Mouse (Mus musculus): ENCODE measurements around the gene Unk.

Gene Unk

GRCm38 (mm10) chr11:116030088-116030897, at the start of gene Unk:
Gene Unk (plus strand): TSS chr11:116030322.
- in situ Hi-C loops (cut with MboI, MseI), result no loop called here

- in situ Hi-C loops (cut with MboI, MseI), result no loop called here
Observed at GRCm38 (mm10) chr11:115982472-115982871, 47.6 kb upstream of the Unk start.

DNA sequence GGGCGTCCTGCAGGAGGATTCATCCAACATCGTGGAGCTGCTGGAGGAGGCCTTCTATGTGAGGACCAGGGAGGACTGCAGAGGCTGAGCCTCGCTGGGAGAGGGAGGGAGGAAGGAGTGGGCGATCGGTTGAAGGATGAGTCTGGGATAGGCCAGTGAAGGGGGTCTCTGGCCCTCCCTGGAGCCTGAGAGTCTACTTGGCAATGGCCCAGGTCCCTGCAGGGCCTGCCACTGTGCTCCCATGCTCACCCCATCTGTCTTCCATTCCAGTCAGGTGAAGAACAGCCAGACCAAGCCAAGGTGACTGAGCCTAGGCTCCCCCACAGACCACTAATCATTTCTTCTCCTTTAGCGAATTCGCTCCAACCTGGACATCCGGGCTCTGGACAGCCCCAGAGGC, 46.8 kb upstream of the Unk start:
- in situ Hi-C loops (cut with MboI, MseI), result no loop called here

DNA sequence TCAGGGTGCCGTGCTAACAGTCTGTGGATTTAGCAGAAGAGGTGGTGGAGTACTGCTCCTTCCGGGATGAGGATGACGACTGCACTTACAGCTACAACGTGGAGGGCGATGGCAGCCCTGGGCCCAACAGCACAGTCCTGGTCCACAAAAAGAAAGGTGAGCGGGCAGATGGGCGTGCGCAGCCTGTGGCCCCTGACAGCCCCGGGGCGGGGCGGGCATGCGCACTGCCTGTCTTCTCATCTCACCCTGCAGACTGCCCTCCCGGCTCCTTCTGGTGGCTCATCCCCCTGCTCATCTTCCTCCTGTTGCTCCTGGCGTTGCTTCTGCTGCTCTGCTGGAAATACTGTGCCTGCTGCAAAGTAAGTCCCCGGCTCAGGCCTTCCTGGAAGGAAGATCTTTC, 40.4 kb upstream of the Unk start:
- in situ Hi-C loops (cut with MboI, MseI), result no loop called here

DNA sequence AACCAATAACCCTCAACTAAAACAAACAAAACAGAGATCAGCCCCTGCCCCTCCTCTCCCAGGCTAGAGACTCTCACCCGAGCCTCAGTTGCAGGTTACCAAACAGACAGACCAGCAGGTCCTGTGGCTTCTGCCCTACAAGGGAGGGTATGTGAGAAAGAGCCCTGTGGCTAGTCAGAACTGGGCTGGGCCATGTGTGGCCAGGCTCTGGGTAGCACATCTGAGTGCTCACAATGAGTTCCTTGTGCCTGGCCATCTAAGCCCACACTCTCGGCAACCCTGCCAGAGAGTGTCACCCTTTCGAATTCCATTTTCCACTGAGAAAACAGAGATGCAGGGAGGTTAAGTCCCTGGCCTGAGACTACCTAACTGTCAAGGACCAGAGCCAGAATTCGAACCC, 38.0 kb upstream of the Unk start:
- in situ Hi-C loops (cut with MboI, MseI), result no loop called here

GRCm38 (mm10) chr11:115995256-115995655, 34.9 kb upstream of the Unk start:
- in situ Hi-C loops (cut with MboI, MseI), result no loop called here

DNA sequence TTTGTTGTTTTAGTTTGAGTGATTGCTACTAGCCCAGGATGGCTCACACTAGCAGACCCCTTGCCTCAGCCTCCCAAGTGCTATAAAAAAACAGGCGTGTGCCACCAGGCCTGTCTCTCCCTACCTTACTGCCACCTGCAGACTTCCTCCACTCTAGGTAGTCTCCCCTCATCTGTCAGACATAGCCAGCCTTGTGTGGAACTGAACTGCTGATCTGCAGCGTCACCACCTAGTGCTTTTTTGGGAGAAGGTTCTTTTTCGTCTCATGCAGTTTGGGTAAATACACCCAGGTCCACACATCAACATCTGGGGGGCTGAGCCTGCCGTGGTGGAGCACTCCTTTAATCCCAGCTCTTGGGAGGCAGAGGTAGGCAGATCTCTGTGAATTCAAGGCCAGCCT, 33.1 kb upstream of the Unk start:
- in situ Hi-C loops (cut with MboI, MseI), result no loop called here

- in situ Hi-C loops (cut with MboI, MseI), result no loop called here
Observed at GRCm38 (mm10) chr11:115997662-115998061, 32.5 kb upstream of the Unk start.

DNA sequence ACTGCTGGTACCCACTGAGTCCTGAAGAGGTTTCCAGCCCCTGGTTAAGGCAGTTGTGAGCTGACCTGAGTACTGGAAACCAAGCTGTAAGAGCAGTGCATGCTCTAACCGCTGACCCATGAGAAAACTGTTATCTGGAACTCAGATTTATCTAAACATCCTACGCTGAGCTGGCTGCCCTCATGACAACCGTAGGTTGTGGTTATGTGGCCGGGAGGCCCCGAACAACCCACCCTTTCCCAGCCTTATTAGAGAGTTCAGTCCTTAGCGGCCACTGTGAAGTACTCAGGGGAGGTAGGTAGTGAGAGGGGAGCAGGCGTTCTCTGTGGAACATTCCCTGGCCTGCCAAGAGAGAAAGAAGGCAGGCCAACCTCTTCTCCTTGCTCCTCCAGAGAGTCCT, 31.1 kb upstream of the Unk start:
- in situ Hi-C loops (cut with MboI, MseI), result no loop called here

DNA sequence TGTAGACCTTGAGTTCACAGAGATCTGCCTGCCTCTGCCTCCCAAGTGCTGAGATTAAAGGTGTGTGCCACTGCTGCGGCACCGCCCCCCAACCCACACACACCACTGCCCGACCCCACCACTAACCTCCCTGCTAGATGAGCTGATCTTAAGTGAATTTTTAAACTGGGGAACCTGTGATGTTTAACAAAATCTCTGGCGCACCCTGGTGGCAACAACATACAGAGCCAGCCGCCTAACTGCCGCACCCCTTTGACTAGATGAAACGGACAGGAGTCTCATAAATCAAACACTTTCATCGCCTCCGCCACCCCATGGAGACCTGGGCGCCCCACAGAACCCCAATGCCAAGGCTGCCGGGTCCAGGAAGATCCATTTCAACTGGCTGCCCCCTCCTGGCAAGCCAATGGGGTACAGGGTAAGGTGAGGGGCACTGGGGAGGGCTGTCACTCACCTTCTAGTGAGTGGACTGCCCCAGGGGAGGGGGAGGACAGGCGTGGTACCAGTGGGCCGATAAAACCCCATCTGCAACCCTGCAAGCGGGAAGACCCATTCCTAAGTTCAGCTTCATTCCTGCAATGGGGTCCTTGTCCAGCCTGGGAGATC, 30.5 kb upstream of the Unk start:
- in situ Hi-C loops (cut with MboI, MseI), result no loop called here

- in situ Hi-C loops (cut with MboI, MseI), result no loop called here
Observed at GRCm38 (mm10) chr11:116000607-116001006, 29.5 kb upstream of the Unk start.

DNA sequence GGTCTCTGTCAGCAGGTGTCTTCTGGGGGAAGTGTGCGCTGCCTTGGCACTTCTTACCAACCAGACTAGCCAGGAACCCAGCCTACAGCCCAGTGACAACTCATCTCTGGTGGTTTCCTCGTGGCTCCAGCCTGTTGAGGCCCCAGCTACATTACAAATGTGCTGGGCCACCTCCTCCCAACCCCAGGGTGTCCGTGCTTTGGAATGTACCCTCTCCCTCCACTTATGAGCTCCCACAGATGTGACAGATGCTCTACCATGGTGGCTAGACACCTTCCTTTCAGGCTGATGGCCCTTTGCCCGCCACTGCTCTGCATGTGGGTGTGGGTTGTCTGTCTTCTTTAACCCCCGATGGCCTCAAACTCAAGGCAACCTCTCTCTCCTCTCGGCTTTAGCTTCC, 28.4 kb upstream of the Unk start:
- in situ Hi-C loops (cut with MboI, MseI), result no loop called here

- in situ Hi-C loops (cut with MboI, MseI), result no loop called here
Observed at GRCm38 (mm10) chr11:116002894-116003293, 27.2 kb upstream of the Unk start.

DNA sequence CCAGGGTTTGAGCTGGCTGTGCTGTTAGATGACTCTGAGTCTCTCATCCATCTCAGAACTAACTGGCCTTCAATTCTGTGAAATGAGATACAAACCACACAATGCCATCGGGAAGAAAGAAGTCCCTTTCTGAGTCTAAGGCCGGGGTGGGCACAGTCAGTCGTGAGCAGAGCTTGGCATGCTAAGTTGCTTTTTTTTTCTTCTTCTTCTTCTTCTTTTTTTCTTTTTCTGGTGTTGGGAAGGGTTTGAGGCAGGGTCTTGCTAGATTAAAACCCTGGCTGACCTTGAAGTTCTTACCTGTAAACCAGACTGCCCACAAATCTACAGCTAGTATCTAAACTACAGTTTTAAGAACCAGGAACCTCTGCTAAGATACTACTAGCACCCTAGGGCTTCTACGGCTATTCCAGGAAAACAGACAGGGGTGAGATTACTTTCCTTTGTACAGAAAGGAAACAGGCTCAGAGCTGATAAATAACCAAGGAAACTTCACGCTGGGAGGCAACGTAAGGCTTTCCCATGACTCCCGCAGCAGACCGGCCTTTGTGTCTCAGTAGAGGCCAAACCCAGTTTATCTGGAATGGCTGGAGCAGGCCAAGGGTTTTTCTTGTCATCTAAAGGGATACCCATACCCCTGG, 25.8 kb upstream of the Unk start:
- in situ Hi-C loops (cut with MboI, MseI), result no loop called here

- in situ Hi-C loops (cut with MboI, MseI), result no loop called here
Observed at GRCm38 (mm10) chr11:116004840-116005700, 25.1 kb upstream of the Unk start.

GRCm38 (mm10) chr11:116005701-116006419, 24.3 kb upstream of the Unk start:
- in situ Hi-C loops (cut with MboI, MseI), result no loop called here

GRCm38 (mm10) chr11:116007095-116007850, 22.8 kb upstream of the Unk start:
- in situ Hi-C loops (cut with MboI, MseI), result no loop called here

DNA sequence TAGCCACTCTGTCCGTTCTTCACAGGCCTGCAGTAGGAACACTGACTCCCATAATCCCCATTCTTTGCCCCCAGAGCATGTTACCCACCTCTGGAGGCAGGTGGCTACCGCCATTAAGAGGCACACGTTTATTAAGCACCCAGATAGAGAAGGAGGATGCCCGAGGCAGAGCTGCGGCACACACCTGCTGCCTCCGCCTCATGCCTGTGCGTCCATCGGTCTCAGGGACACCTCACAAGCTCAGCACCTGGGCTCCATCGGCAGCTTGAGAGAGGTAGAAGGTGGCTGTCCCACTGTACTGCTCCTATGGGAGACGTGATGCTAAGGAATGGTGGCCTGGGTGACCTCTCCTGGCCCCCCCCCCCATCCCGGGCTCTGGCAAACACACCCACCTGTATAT, 21.7 kb upstream of the Unk start:
- in situ Hi-C loops (cut with MboI, MseI), result no loop called here

DNA sequence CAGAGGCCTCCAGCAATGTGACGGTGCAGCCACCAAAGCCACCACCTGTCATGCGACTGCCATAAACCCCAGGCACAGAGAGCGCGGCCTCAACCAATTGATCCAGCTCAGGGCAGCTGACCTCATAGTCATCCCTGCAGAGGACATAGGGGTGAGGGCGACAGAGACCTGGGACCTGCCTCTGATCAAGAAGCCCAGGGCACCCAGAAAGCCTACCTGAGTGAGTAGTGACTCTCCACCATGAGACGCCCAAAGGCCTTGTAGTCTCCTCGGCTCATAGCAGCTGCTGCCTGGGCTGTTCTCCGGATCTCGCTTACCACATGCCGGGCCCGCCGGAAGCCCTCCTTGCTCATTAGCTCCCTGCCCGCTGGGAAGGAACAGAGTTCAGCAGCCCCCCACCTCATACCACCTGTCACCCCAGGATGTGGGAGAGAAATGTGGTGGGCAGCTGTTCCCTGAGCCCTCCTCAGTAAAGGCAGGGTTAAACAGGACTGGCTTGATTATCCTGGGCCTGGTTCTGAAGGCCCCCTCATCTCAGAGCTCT, 21.2 kb upstream of the Unk start:
- in situ Hi-C loops (cut with MboI, MseI), result no loop called here

- in situ Hi-C loops (cut with MboI, MseI), result no loop called here
Observed at GRCm38 (mm10) chr11:116009661-116010060, 20.5 kb upstream of the Unk start.
